Mouse (Mus musculus) heart, embryonic 10.5 days (tissue): ENCODE results near the gene Myo5a. TPM values are rescaled to one million over a fixed set of nuclear protein-coding genes. Genes with fewer than 3 reads are reported as not detected.
A peak's percentile ranks its signal among the peaks of the same experiment; 100 is the strongest.

Source experiments
- DNase-seq: peaks from one replicate; pipeline ENCODE4 v3.0.0-alpha.2; 2017; ENCODE audit warnings: low spot score
- H3K27ac ChIP-seq: fragments of 300-500 bp; sonication (generic); 2 replicates; pipeline ENCODE4 v1.5.1; 2016; ENCODE audit warnings: mild to moderate bottlenecking
- H3K27me3 ChIP-seq: fragments of 300-500 bp; sonication (generic); 2 replicates; pipeline ENCODE4 v1.6.1; 2016; ENCODE audit warnings: mild to moderate bottlenecking; ENCODE audit not compliant: poor library complexity, insufficient read depth, severe bottlenecking
- H3K36me3 ChIP-seq: fragments of 300-500 bp; sonication (generic); 2 replicates; pipeline ENCODE4 v1.6.1; 2016; ENCODE audit warnings: mild to moderate bottlenecking, moderate library complexity
- H3K4me1 ChIP-seq: fragments of 300-500 bp; sonication (generic); 2 replicates; pipeline ENCODE4 v1.6.1; 2016; ENCODE audit warnings: mild to moderate bottlenecking
- H3K4me3 ChIP-seq: fragments of 300-500 bp; sonication (generic); 2 replicates; pipeline ENCODE4 v1.5.1; 2016; ENCODE audit warnings: mild to moderate bottlenecking, moderate library complexity
- H3K9me3 ChIP-seq: fragments of 300-500 bp; sonication (generic); 2 replicates; pipeline ENCODE4 v1.6.1; 2016; ENCODE audit warnings: mild to moderate bottlenecking, moderate library complexity
- WGBS: fragments of 180-500 bp; shearing (Covaris S2); methylation state at CpG from one replicate; pipeline ENCODE4 v1.1.7; 2016; 5-methylcytosine and 5-hydroxymethylcytosine counted together
- polyA plus RNA-seq: library from polyadenylated mRNA; unstranded; fragments of >200 nt; fragmentation: Nextera tagmentation; extraction: Ambion mirVana; gene quantifications from 2 replicates; pipeline ENCODE4 v1.2.1, GENCODE M21; 2016

The Myo5a gene
- polyA plus RNA-seq, 1 experiment from 2014 or later = 13.6 TPM

DNA sequence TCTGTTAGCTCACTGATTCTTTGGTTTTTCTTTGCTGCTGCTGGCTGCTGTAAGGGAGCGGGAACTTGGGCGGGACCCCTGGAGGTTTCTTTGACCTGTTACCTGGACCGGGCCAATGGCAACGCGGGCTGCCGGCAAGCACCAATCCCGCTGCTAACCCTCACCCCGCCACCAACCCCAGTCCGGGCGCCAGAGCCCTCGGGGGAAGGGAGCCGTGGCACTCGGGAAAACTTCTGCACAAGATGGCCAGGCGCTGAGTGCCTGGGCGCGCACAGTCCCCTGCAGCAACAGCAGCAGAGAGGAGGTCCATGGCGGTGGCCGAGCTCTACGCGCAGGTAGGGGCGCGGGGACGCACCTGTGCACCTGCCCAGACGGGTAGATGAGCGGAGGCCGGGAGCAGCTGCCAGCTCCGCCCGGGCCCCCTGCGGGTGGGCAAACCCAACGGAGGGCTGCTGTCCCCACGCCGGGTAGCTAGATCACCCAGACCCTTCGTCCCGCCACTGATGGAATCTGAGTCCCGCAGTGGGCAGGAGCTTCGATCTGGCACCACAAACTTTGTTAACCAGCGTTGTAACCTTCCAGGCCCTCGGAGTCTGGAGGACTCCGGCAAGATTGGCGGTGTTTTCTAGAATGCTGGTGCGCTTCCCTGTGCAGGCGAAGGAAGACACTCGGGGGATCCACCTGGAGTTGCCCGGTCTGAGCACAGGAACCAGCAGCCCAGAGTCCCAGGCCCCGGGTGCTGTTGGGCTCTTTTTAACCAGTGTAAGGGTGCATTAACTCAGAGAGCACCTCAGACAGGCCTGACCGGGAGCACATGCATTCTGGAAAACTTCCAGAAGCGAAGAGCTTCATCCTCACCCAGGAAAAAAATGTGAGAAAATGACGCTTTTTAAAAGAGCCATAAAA, 161.3 kb downstream of the Myo5a start, which contains the start of gene Myo5c:
Gene Myo5c (plus strand): TSS at position 180 of the 906 bp plus-strand sequence.
- WGBS = 3% methylated on average over 48 of the region's 48 CpGs
- Histone ChIP-seq H3K36me3 (no peaks in the 10 kb centered on the region), H3K27ac (0 out of 2 replicates have a peak within 1 kb of the TSS, but pooled peaks have one; percentile 24), H3K9me3 (no peaks in the 10 kb centered on the region), H3K27me3 (peaks cover 44% of the 10 kb centered on the region), H3K4me3 (peak within 1 kb of the TSS; percentile 70), H3K4me1 (peaks cover 33% of the 10 kb centered on the region)
- peak; percentile 78 for DNase-seq

DNA sequence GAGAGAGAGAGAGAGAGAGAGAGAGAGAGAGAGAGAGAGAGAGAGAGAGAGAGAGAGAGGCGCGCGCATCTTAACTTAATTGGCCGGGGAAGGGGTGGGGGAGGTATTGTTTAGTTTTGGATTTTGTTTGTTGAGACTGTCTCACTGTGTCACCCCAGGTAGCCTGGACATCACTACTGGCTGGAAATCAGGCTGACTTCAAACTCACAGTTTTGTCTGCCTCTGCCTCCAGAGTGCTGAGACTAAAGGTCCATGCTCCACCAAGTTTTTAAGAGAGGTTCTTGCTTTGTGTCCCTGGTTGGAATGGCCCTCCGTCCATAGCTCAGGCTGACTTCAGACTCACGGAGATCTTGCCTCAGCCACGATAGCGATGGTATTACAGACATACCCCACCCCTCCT, 162.0 kb downstream of the Myo5a start:
- no peak overlapping the region for H3K4me3 ChIP-seq
- no peaks in the 10 kb centered on the region for H3K36me3 ChIP-seq
- peaks cover 44% of the 10 kb centered on the region for H3K27me3 ChIP-seq
- no peaks in the 10 kb centered on the region for H3K9me3 ChIP-seq
- WGBS = 28% methylated on average over 8 of the region's 8 CpGs
- no peak overlapping the region for H3K27ac ChIP-seq
- H3K4me1 ChIP-seq = peaks cover 33% of the 10 kb centered on the region
- DNase-seq = peak; percentile 67

DNA sequence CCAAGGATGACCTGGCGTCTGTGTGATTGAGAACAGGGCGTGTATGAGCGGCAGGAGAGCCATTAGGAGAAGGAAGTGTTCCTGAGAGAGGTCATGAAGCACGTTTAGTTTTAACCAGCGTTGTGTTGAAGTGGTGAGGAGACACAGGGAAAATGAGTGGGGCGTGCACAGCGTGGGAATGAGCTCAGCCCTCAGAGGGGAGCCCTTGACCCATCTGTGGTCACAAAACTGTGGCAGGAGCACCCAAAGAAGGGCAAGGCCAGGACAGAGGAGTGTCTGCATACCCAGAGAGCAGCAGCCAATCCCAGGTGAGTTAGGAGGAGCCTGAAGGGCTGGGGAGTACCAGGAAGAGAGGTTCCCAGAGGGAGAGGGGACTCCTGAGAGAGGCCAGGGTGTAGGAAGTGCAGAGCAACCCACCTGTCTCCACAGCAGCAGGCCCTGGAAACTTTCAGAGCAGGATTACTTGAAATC, 163.5 kb downstream of the Myo5a start:
- peaks cover 44% of the 10 kb centered on the region for H3K27me3 ChIP-seq
- H3K27ac ChIP-seq = no peak overlapping the region
- no peak overlapping the region for H3K4me3 ChIP-seq
- H3K36me3 ChIP-seq = no peaks in the 10 kb centered on the region
- DNase-seq = no peak
- peaks cover 33% of the 10 kb centered on the region for H3K4me1 ChIP-seq
- WGBS = 22% methylated on average over 7 of the region's 7 CpGs
- no peaks in the 10 kb centered on the region for H3K9me3 ChIP-seq

DNA sequence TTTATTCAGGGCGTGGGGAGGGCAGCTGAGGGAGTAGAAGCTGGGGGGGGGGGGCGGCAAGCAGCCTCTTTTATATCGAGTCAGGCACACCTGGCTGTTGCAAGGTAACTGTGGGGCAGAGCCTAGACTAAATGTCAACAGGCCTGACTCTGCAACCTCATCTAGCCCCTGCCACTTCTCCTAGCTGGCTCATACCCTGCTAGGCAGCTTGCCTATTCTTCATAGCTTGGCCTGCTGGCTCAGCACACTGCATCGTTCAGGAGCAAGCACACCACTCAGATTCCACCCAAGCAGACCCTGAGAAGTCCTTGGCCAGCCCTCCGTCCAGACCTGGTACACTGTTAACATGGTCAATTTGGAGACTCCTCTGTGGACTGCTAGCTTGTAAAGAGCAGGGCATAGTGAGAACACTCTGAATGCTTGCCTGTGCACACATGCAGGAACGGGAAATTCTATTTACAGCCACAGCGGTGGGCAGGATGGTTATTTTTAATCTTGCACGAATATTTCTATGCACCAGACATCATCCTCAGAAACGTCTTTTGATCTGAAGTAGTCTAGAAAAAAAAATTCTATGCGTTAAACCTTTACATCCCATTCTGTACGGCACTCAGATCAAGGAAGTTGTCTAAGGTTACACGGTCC, 164.3 kb downstream of the Myo5a start:
- H3K27me3 ChIP-seq = peaks cover 44% of the 10 kb centered on the region

DNA sequence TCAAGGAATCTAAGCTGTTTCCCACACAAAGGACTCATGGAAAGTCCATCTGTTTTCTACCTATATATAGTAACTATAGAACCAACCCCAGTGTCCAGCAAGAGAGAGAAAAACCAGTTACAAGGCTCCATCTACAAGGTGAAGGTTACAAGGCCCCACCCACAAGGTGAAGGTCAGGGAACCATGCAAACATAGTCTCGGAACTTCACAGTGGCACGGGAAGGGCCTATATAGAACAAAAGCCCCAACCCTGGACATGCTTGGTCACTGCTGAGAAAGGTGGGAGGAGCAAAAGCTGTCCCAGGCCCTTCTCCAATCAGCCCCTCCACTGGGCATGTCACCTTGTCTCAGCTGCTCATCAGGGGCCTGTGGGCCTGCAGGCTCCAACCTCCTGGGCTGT, 164.9 kb downstream of the Myo5a start:
- no peak overlapping the region for H3K27ac ChIP-seq
- H3K4me1 ChIP-seq = peaks cover 33% of the 10 kb centered on the region
- H3K9me3 ChIP-seq = no peaks in the 10 kb centered on the region
- no peak overlapping the region for H3K4me3 ChIP-seq
- WGBS = 55% methylated on average over 2 of the region's 2 CpGs
- H3K36me3 ChIP-seq = no peaks in the 10 kb centered on the region
- peaks cover 41% of the 10 kb centered on the region for H3K27me3 ChIP-seq
- no peak for DNase-seq

More for the DNA sequence above, 164.3 kb downstream of the Myo5a start:
- WGBS = 70% methylated on average over 12 of the region's 12 CpGs
- H3K4me1 ChIP-seq = peaks cover 33% of the 10 kb centered on the region
- H3K27ac ChIP-seq = no peak overlapping the region
- H3K4me3 ChIP-seq = no peak overlapping the region
- no peak for DNase-seq
- no peaks in the 10 kb centered on the region for H3K9me3 ChIP-seq
- no peaks in the 10 kb centered on the region for H3K36me3 ChIP-seq

DNA sequence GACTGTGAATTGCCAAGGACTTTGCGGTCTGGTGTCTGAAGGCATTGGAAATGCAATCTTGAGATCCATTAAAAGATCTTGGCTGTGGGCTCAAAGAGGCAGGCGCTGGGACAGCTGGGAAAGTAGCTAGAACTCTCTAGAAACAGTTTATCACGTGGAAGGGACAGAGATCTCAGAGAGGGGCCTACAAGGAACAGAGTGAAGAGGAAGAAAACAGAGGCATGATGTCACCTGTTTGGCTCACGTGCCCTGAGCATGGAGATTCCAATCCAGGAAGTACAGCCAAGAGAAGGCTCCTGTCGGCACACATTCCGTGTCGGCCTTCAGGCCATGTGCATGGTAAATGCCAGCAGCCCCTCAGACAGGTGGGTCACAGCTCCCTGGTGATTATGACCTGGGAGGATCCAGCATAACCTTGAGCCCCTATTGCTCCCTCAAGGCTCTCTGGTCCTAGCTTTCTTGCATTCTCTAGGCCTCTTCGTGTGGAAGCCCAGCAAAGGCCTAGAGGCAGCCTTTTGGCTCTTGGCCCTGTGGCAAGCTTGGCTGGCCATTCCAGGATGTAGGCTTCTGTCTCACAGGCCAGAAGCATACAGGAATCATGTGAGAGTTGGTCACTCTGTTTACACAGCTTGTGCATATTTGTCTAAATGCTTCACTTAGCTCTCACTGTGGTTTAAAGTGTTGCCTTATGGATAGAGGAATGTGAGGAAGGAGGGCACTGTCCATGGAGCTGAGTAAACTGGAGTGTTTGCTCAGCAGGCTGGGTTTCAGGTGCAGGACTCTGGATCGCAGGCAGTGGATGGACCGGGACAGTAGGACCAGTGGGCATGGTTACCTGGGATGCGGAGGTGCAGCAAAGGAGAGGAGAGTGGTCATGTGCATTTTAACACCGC, 165.8 kb downstream of the Myo5a start:
- Histone ChIP-seq H3K4me1 (peaks cover 33% of the 10 kb centered on the region), H3K27me3 (peaks cover 33% of the 10 kb centered on the region), H3K27ac (no peak overlapping the region), H3K4me3 (no peak overlapping the region), H3K36me3 (no peaks in the 10 kb centered on the region), H3K9me3 (no peaks in the 10 kb centered on the region)
- no peak for DNase-seq
- WGBS = 78% methylated on average over 12 of the region's 12 CpGs

DNA sequence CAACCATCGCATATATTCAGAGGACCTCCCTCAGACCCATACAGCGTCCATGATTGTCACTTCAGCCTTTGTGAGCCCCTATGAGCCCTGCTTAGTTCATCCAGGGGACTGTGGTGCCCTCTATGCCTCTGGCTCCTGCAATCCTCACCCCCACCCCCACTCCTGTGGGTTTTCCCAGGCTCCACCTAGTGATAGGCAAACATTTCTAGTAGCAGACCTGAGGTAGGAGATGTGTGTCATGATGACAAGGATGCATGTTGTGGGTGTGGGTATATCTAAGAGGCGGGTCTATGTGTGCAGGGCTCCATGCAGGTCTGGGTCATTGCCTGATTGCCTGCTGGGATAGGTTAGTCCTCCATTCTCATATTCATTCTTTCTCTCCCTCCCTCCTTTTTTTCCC, 167.4 kb downstream of the Myo5a start:
- H3K4me3 ChIP-seq = no peak overlapping the region
- no peaks in the 10 kb centered on the region for H3K9me3 ChIP-seq
- peaks cover 26% of the 10 kb centered on the region for H3K4me1 ChIP-seq
- DNase-seq = no peak
- H3K27ac ChIP-seq = no peak overlapping the region
- H3K27me3 ChIP-seq = peaks cover 26% of the 10 kb centered on the region
- WGBS = 77% methylated on average over 3 of the region's 3 CpGs
- H3K36me3 ChIP-seq = no peaks in the 10 kb centered on the region

DNA sequence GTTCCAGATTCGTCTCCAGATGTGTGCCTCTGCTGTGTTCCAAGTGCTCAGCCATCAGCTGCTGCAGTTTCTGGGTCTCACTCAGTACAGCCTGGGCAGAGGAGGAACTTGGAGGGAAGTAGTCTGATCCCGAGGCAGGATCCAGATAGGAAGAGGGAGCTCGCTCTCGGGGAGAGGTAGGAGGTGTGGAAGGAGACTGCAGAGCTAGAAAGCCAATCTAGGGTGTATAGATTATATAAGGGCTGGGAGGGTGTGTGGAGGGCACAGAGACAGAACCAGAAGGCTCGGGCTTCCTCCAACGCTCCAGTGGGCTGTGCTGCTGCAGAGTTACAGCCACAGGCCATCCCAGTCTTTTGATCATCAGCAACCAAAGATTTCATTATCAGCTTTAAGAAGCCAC, 172.2 kb downstream of the Myo5a start:
- no peaks in the 10 kb centered on the region for H3K9me3 ChIP-seq
- peaks cover 8% of the 10 kb centered on the region for H3K4me1 ChIP-seq
- no peaks in the 10 kb centered on the region for H3K36me3 ChIP-seq
- no peak overlapping the region for H3K4me3 ChIP-seq
- H3K27ac ChIP-seq = no peak overlapping the region
- WGBS = 55% methylated on average over 6 of the region's 6 CpGs
- 0 out of 2 replicates have a peak, but pooled peaks cover 9% of the 10 kb centered on the region for H3K27me3 ChIP-seq
- no peak for DNase-seq

DNA sequence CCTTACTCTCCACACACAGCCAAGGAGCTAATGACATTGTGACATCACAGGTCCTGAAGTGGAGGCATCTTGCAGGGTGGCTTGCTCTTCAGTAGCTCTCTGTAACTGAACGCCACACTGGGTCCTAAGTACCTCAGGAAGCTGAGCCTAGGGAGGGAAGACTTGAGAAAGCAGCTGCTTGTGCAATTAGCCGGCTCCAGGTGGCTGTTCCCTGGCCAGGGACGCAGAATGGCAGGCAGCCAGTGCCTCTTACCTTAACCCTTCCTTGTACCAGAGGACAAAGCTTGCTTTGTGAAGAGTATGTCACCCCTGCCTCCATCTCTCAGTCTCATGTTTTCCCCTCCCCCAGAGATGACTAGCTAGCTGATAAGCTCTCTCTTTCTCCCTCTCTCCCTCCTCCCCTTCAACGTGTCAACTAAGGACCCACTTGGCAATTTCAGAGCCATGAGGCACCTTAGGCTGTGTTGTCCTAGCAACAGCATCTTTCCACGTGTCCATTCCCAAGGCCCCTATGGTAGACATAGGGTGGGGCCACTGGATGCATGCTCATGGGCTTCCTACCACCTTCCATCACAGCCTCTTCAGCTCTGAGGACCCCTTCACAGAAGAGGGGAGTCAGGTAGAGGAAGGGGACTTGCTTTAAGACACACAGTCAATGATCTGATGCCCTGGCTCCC, 173.1 kb downstream of the Myo5a start:
- H3K9me3 ChIP-seq = no peaks in the 10 kb centered on the region
- WGBS = 19% methylated on average over 5 of the region's 5 CpGs
- no peak for DNase-seq
- no peak overlapping the region for H3K27ac ChIP-seq
- 0 out of 2 replicates have a peak, but pooled peaks cover 9% of the 10 kb centered on the region for H3K27me3 ChIP-seq
- no peak overlapping the region for H3K4me3 ChIP-seq
- no peaks in the 10 kb centered on the region for H3K36me3 ChIP-seq
- peaks cover 8% of the 10 kb centered on the region for H3K4me1 ChIP-seq

DNA sequence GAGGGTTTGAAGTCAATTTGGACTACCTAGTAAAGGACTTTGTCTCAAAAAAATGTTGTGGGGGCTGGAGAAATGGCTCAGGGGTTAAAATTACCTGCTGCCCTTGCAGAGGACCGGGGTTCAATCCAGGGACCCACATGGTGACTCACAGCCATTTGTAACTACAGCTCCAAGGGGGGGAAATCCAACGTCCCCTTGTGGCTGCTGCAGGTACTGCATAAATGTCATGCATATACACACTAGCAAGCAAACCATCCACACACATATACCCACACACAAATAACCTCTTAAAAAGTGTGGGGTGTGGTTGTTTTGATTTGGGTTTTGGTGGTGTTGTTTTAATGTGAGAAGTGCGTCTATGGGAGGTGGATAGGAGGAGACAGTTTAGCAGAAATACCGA, 173.7 kb downstream of the Myo5a start:
- WGBS = 74% methylated on average over 4 of the region's 4 CpGs
- no peaks in the 10 kb centered on the region for H3K36me3 ChIP-seq
- H3K4me1 ChIP-seq = peaks cover 8% of the 10 kb centered on the region
- DNase-seq = no peak
- H3K27me3 ChIP-seq = 0 out of 2 replicates have a peak, but pooled peaks cover 9% of the 10 kb centered on the region
- no peak overlapping the region for H3K4me3 ChIP-seq
- H3K27ac ChIP-seq = no peak overlapping the region
- H3K9me3 ChIP-seq = no peaks in the 10 kb centered on the region

DNA sequence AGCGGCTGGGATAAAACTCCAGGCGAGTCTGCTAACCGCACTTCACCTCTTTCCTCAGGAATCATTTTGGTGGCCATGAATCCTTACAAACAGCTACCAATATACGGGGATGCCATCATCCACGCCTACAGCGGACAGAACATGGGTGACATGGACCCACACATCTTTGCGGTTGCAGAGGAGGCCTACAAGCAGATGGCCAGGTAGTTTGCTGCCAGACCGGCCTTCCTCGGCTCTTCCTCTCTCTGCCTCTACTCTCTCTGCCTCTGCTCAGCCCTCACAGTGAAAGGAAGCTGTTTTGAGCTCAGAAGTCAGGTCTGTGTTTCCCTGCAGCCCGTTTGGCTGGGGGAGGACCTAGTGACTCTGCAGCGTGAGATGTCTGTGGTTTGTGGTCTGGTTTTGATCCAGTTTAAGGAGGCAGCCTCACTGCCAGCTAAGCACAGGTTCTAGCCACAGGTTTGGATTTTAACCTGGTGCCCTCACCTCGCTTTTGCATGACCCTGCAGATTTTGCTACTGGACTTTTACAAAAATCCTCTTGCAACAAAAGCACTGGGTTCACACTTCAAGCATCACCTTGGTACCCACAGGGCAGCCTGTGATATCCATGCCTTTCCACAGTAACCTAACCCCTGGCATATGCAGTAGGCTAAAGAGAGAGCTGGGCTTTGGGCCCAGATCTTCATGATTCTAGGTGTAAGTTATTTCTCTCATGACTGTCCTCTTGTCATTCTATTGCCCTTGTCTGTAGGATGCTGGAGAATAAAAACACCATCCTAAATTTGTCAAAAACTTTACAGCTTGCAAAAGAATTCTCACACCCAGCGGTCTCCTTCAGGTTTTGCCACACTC, 175.5 kb downstream of the Myo5a start:
- no peaks in the 10 kb centered on the region for H3K9me3 ChIP-seq
- H3K4me3 ChIP-seq = no peak overlapping the region
- H3K27me3 ChIP-seq = 0 out of 2 replicates have a peak, but pooled peaks cover 9% of the 10 kb centered on the region
- WGBS = 86% methylated on average over 13 of the region's 13 CpGs
- DNase-seq = no peak
- H3K36me3 ChIP-seq = no peaks in the 10 kb centered on the region
- peaks cover 8% of the 10 kb centered on the region for H3K4me1 ChIP-seq
- H3K27ac ChIP-seq = no peak overlapping the region
